Mouse (Mus musculus) C2C12 (cell line): ENCODE results near the gene Ddx4.

Experiments
- CTCF ChIP-seq: IDR thresholded peaks from one replicate; pipeline ENCODE4 v1.5.1; 2011; ENCODE audit not compliant: control insufficient read depth, insufficient read depth, insufficient read length
- MAX ChIP-seq: IDR thresholded peaks from one replicate; pipeline ENCODE4 v1.6.1; 2011; ENCODE audit warnings: mild to moderate bottlenecking, control low read depth
- USF1 ChIP-seq: IDR thresholded peaks from one replicate; pipeline ENCODE4 v1.6.1; 2011; ENCODE audit warnings: low read depth, mild to moderate bottlenecking, control low read depth, moderate library complexity

GRCm38 (mm10) chr13:112678154-112678553, 25.9 kb upstream of the Ddx4 start:
- TF ChIP-seq CTCF (no peak), USF1 (no peak), MAX (no peak)
